Mouse (Mus musculus) stomach, postnatal 0 days (tissue): ENCODE results near the gene Ccl6.

Source experiments
- CTCF ChIP-seq: IDR thresholded peaks from 2 replicates; pipeline ENCODE4 v1.5.1; 2016; ENCODE audit warnings: antibody characterized with exemption, low read depth, mild to moderate bottlenecking, moderate library complexity
- EP300 ChIP-seq: optimal IDR thresholded peaks from 2 replicates; pipeline ENCODE3; 2016; ENCODE audit warnings: antibody characterized with exemption

DNA sequence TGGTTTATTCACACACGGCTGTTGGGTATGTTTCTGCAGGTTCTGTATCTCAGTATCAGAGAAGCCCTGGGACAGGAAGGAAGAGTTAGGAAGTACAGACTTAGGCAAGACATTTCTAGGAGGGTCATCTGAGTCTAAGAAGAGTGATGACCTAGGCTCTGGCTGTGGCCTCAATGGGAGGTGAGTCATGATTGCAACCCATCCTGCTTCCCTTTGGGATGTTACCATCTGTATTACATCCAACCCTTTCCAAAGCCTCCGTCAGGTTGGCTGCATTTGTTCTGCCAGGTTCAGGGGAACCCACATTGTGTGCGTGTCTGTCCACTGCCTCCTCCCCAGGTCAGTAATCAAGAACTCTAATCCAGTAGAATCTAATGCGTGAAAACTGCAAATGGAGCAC lies 11.8 kb upstream of the Ccl6 start:
- TF ChIP-seq EP300 (no peak), CTCF (no peak)
